Mouse (Mus musculus): Measurements from ENCODE around the gene Cd83. TPM values are rescaled to one million over a fixed set of nuclear protein-coding genes. Genes with fewer than 3 reads are reported as not detected.

Cd83 gene
- total RNA-seq, 2 experiments from 2014 or later, result 1.4 to 1.7 TPM

GRCm38 (mm10) chr13:43805159-43805758 lies 20.7 kb downstream of the Cd83 start:
- ATAC-seq (ENCODE audit: poor library complexity, severe bottlenecking), result no peak

GRCm38 (mm10) chr13:43806371-43807271 lies 22.0 kb downstream of the Cd83 start:
- ATAC-seq (ENCODE audit: poor library complexity, severe bottlenecking), result no peak

- ATAC-seq (ENCODE audit: poor library complexity, severe bottlenecking), result no peak
Measured at GRCm38 (mm10) chr13:43807272-43807675, 22.7 kb downstream of the Cd83 start.

GRCm38 (mm10) chr13:43810621-43811020 lies 26.0 kb downstream of the Cd83 start:
- no peak for ATAC-seq (ENCODE audit: poor library complexity, severe bottlenecking)

GRCm38 (mm10) chr13:43811835-43812234 lies 27.3 kb downstream of the Cd83 start:
- ATAC-seq (ENCODE audit: poor library complexity, severe bottlenecking), result no peak

GRCm38 (mm10) chr13:43813431-43813830 lies 28.9 kb downstream of the Cd83 start:
- ATAC-seq (ENCODE audit: poor library complexity, severe bottlenecking), result no peak

- ATAC-seq (ENCODE audit: poor library complexity, severe bottlenecking), result no peak
Measured at GRCm38 (mm10) chr13:43817461-43817860, 32.9 kb downstream of the Cd83 start.

- no peak for ATAC-seq (ENCODE audit: poor library complexity, severe bottlenecking)
Measured at GRCm38 (mm10) chr13:43818307-43819019, 33.9 kb downstream of the Cd83 start.

- no peak for ATAC-seq (ENCODE audit: poor library complexity, severe bottlenecking)
Measured at GRCm38 (mm10) chr13:43819020-43819310, 34.4 kb downstream of the Cd83 start.

- ATAC-seq (ENCODE audit: poor library complexity, severe bottlenecking), result no peak
Measured at GRCm38 (mm10) chr13:43820071-43820470, 35.5 kb downstream of the Cd83 start.

GRCm38 (mm10) chr13:43822306-43822705 lies 37.7 kb downstream of the Cd83 start:
- ATAC-seq (ENCODE audit: poor library complexity, severe bottlenecking), result no peak

GRCm38 (mm10) chr13:43828648-43829047 lies 44.1 kb downstream of the Cd83 start:
- ATAC-seq (ENCODE audit: poor library complexity, severe bottlenecking), result no peak

GRCm38 (mm10) chr13:43830892-43831673 lies 46.5 kb downstream of the Cd83 start:
- ATAC-seq (ENCODE audit: poor library complexity, severe bottlenecking), result no peak

- no peak for ATAC-seq (ENCODE audit: poor library complexity, severe bottlenecking)
Measured at GRCm38 (mm10) chr13:43832731-43833130, 48.2 kb downstream of the Cd83 start.

- ATAC-seq (ENCODE audit: poor library complexity, severe bottlenecking), result no peak
Measured at GRCm38 (mm10) chr13:43836376-43836775, 51.8 kb downstream of the Cd83 start.

- no peak for ATAC-seq (ENCODE audit: poor library complexity, severe bottlenecking)
Measured at GRCm38 (mm10) chr13:43837812-43838211, 53.2 kb downstream of the Cd83 start.

- no peak for ATAC-seq (ENCODE audit: poor library complexity, severe bottlenecking)
Measured at GRCm38 (mm10) chr13:43845151-43845550, 60.6 kb downstream of the Cd83 start.

- ATAC-seq (ENCODE audit: poor library complexity, severe bottlenecking), result no peak
Measured at GRCm38 (mm10) chr13:43847186-43847585, 62.6 kb downstream of the Cd83 start.

- ATAC-seq (ENCODE audit: poor library complexity, severe bottlenecking), result no peak
Measured at GRCm38 (mm10) chr13:43849816-43850215, 65.2 kb downstream of the Cd83 start.

GRCm38 (mm10) chr13:43851108-43851507 lies 66.5 kb downstream of the Cd83 start:
- ATAC-seq (ENCODE audit: poor library complexity, severe bottlenecking), result no peak

Measured in megakaryocyte, adult 5-6 weeks (primary cell).